Mouse (Mus musculus): ENCODE results near the gene Rpl36a.

- TF ChIP-seq CTCF (IDR thresholded peaks at IDR 0.05; ENCODE audit: low read depth, low read length), result no peak
- no peak for TF ChIP-seq TAL1 (conservative IDR thresholded peaks at IDR 0.05; ENCODE audit: low read depth, low read length)
- TF ChIP-seq GATA1 (IDR thresholded peaks at IDR 0.05; ENCODE audit: borderline replicate concordance, low read length), result no peak
- no peak for TF ChIP-seq GATA2 (IDR thresholded peaks at IDR 0.05; ENCODE audit: borderline replicate concordance, low read depth, low read length)
Measured at GRCm38 (mm10) chrX:134628200-134628599, 42.7 kb downstream of the Rpl36a start.

Measured in G1E (cell line).